Mouse (Mus musculus) adipocyte (in vitro differentiated cells): ENCODE measurements around the gene Dzip3.

ENCODE experiments used
- DNase-seq: peaks from one replicate; pipeline ENCODE4 v3.0.0-alpha.2; 2016; ENCODE audit warnings: low spot score

Gene Dzip3

DNA sequence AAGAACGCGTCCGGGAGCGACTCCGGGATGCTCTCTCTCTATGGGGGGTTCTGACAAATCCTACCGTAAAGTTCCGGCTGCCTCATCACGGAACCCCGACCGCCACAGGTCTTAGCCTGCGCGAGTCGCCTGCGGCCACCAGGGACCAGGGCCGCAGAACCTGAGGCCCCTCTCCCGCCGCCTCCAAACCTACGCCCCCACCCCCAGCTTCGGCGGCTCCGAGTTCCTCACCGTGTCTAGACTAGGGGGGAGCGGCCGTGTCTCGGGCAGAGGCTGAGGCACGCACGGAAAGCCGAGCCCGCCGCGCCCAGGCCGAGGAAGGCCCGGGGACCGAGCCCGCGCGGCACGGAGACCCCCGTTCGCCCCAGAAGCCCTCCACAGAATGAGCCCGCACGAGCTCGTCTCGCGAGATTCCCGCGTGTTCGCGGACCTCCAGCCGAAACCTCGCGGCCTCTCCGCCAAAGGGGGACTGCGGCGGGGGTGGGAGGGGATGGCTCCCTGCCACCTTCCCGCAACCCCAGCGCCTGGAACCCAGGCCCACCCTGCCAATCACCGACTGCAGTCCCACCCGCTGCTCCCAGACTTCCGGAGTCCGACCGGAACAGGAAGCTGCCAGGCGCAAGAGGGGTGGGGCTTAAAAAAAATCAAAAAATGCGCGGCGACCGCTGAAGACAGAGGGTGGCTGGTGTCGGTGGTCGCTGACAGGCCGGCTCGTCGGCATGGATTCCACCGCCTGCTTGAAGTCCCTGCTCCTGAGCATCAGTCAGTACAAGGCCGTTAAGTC lies at the start of gene Dzip3, which contains the start of gene Cip2a:
Gene Dzip3 (minus strand): TSS at position 607 of the 784 bp plus-strand sequence.
Gene Cip2a (plus strand): TSS at position 627 of the 784 bp plus-strand sequence.
- peak; percentile 89 for DNase-seq

DNA sequence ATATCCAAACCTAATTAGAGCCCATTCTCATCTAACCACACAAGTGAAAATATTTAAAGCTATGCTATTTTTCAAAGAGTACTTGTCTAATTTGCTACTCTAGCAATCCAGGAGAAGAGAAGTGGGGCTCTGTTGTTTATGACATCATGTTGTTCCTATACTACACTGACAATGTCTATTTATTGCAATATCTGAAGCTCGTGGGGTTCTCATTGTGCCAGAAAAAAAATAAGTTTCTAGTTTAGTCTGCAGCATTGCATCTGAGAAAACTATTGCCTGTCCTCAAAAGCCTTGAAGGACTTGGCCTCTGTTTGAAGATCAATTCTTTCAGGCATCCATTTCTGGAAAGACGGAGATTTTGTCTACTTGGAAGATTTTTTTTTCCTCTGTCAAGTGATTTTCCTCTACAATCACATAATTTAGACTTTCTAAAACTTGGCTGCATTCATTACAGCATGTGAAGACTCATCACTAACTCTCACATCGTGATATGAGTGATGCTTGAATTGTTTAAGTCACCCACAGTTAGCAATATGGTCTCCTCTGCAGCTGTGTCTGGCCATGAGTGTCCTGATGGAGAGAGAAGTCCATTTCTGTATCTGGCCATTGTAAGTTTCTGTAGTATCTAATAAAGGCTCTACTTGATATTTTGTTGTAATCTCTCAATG lies 46.7 kb upstream of the Dzip3 start:
- DNase-seq, result no peak

DNA sequence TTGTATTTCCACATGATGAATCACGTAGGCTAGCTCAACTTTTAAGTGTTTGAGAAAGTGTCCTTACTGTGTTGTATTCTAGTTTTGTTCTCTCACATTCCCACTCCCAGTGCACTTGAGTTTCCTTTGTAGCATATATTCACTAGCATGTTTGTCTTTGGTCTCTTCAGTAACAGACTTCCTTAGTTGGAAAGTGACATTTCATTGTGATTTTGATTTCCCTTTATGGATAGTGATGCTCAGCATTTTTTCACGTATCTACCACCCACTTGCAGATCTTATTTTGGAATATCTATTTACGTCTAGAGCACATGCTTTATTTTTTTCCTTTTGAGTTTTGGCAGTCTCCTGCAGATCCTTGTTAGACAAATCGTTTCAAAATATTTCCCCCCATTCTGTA lies 43.8 kb upstream of the Dzip3 start:
- no peak for DNase-seq

DNA sequence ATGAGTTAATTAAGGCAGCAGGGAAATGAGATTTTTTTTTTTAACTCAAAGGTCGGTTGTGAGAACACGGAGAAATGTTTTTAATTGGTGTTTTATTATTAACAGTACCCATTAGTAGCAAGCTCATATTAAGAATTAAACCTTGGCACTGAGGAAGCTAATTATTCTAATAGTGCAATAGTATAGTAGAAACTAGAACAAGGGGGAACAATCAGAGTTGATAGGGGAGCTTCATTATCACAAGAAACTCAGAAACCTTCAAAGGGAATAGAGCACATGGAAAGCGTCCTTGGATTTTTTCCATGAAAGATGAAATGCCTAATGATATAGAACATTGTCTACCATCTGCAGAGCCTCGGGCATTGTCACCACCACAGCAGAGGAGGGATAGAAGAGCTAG lies 41.9 kb upstream of the Dzip3 start:
- no peak for DNase-seq

DNA sequence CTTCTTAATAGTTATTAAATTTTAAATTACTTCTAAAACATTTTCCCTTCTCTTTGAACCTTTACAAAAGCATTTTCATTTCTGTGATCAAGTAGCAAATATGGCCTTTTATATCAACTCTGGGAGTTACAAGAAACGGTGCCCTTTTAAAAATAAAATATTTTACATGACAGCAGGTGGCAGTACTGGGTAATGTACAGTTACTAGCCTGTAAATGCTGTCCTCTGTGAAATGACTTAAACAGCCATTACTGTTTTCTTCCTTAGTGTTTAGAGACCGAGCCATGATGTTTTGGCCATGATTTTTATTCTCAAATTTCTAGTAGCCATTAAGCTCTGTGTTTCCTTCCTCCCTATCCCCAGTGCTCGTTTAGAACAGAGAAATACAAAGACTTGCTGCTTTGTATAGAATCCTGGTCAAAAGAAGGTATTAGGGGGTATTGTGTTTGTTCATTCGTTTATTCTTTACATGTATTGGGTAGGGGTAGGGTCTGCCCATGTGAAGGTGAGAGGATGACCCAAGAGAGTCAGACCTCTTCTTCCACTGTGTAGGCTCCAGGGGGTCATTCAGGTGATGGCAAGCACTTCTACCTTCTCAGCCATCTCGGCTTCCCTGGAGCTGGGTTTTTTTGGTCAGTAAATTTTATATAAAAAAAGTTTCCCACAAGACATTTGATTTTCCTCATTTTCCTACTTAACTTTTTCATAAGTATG lies 22.8 kb upstream of the Dzip3 start:
- peak; percentile 43 for DNase-seq

DNA sequence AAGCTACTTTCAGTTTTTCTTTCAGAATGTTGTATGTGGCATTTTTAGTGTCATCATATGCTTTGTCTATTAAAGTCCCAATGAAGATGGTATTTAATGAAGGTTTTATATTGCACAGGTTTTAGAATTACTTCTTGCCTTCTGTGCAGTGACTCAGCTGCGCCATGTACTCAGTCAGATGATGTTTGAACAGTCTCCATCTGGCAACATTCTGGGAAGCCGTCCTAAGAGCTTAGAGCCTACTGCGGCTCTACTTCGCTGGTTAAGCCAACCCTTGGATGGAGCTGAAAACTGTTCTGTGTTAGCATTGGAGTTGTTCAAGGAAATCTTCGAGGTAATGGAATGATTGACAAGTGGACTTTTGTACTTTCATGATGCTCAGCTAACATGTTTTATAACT lies 10.2 kb upstream of the Dzip3 start:
- DNase-seq, result no peak

DNA sequence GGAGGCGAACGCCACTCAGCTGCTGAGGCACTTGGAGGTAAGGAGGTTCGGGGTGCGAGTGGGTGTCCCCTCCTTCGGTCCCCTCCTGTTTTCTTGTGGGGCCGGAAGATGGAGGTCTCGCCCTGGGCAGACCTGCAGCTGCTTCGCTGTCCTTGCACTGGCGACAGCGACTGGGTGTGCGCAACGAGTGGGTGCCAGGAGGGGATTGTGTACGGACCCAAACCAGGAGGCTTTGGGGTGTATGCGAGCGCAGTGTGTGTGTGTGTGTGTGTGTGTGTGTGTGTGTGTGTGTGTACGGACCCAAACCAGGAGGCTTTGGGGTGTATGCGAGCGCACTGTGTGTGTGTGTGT lies 353 bp upstream of the Dzip3 start:
- DNase-seq, result no peak

DNA sequence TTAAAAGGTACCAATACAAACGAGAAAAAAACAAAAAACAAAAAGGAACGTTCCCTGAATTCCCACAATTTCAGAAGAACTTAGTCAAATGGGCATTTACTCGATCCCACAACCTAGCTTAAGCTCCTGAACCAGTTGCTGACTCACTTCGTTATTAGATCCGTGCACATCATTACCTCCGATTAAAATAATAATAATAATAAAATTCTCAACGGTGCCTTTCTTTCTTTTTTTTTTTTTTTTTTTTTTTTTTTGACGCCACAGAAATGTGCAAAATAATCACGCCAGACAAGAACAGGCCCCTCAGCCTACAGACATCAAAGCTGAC lies 770 bp downstream of the Dzip3 start:
- DNase-seq, result no peak

DNA sequence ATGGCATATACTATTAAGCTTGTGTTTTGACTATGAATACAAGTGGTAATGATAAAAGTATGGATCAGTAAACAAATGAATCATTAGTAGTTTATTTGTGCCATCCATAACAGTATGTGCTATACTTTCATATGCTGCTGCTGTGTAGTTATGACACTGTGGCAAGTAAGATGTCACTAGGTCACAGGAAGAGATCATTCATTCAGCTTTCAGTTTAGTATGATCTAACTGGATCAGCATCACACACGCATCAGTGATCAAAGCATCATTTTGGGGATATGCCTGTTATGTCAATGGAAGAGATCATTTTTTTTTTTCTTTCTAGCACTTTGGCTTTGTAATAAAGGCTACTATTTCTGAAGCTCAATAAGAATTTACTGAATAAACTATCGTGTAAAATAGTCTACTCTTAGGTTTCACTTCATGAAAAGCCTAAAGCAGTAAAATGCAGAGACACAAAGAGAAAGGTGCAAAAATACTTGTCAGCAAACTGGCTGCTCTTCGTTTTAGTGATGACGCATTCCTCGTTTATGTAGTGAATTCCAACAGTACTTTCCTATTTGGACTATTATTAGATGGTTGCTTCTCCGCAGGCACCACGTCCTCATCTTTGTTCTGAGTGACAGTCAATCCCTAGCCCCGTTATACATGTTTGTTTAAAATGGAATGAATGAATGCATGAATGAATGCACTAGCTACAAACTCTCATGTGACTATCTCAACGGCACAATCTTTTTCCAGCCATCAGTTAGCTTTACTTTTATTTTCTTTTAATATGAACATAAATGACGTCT lies 1.3 kb downstream of the Dzip3 start:
- peak; percentile 39 for DNase-seq

DNA sequence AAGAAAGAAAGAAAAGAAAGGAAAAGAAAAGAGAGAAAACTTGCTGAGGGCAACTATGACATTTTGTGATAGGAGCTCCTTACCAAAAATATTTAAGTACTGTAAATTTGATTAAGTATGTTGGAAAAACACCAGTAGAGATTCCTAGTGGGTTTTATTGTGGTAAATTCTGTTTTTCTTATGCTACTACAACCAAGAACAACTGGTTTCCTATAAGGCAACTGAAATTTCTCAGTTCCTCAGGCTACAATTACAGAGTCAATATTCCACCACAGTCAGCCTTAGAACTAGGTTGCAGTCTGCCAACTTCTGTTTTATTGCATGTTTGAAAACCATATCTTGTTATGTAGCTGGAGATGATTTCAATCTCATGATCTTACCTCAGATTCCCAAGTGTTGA lies 4.3 kb downstream of the Dzip3 start:
- DNase-seq, result no peak

DNA sequence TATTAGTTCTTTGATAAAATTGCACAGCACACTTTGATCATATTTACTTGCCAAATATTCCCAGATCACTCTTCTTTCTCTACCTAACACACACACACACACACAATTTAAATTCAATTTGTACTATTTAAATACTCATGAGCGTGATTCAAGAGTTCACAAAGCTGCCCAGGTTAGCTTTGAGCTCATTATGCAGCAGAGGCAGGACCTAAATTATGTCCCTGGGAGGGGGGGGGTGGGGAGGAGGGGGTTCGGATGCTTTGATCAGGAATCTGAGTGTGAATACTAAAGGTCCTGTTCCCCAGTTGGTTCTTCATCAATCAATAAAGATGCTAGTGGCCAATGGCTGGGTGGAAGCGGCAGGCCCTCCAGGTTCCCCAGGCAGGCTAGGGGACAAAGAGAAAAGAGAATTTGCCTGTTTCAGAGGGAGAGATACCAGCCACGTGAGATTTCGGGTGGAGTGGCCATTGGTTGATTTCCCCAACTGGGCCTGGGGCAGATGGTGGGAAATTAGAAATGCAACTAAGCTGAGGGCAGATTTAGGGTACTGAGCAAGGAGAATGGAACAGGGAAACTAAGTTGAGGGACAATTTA lies 8.8 kb downstream of the Dzip3 start:
- no peak for DNase-seq

DNA sequence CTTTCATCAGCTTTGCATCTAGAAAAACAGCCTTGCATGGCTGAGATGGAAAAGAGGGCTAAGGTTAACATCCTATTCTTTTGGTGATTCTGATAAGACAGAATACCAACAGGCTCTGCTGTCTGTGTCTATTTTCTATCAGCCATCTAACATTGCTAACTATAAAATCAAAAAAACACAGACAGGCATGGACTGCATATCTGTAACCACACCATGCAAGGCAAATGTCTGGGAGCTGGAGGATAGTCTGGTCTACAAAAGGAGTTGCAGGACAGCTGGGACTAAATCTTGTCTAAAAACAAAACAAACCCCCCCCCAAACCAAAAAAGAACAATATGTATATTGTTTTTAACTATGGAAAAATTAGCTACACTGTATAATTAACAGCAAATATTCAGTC lies 14.0 kb downstream of the Dzip3 start:
- no peak for DNase-seq

DNA sequence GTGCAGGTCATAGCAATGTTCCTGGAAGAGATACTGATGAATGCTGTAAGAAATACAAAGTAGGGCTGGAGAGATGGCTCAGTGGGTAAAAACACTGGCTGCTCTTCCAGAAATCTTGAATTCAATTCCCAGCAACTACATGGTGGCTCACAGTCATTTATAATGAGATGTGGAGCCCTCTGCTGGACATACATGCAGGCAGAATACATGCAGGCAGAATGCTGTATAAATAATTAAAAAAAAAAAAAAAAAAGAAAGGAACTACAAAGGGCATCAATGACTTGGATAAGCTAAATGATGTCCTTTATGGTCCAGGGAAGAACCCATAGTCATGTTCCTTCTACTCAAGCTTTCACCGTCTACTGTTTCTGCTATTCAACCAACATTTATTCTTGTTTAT lies 20.4 kb downstream of the Dzip3 start:
- DNase-seq, result peak; percentile 44

DNA sequence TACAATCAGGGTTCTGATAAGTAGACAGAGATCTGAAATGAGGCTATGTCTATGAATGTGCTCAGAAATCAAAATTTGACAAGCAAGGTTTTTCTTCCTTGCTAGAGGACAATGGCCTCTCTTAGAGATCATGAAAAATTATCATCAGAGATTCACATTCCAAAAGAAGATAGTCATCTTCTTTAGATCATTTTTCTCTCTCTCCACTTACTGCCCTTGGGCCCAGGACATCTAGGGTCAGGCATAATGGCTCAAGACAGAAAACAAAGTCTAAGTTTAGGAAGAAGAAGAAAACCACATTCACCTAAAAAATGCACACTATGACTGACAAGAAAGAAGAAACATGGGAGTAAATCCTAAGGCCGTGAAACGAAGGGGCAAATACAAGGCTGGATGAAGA lies 21.0 kb downstream of the Dzip3 start:
- DNase-seq, result no peak

DNA sequence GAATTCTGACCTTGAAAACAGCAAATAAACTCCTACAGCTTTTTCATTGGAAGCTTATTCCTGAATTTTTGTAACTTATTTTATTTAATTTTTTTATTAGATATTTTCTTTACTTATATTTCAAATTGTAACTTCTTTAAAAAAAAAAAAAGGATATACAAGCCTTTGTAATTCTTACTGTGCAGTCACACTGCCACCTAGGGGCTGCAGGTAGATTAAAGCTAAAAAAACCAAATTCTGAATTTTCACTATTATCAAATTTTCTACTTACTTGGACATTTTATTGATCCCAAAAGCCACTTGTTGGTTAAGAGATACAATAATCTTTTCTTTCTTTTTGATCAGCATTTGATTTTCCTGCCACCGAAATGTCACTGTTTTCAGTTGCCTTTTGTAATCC lies 52.2 kb downstream of the Dzip3 start:
- peak; percentile 58 for DNase-seq

DNA sequence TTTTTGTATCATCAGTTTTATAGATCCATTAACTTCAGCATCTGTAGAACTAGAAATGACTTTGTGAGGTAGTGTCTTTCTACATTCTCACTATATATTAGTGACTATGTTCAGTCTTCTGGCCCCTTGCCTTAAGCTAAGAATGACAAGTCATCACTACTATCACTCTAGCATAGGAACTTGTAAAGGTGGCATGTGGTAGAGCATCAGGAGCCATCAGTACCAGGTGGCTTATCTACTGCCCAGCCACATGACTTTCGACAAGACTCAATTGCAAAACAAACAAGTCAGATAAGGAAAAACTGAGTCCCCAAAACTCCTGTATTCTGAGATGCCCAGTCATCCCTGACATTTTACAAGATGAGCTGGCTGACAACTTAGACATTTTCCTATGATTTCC lies 70.2 kb downstream of the Dzip3 start:
- DNase-seq, result no peak

DNA sequence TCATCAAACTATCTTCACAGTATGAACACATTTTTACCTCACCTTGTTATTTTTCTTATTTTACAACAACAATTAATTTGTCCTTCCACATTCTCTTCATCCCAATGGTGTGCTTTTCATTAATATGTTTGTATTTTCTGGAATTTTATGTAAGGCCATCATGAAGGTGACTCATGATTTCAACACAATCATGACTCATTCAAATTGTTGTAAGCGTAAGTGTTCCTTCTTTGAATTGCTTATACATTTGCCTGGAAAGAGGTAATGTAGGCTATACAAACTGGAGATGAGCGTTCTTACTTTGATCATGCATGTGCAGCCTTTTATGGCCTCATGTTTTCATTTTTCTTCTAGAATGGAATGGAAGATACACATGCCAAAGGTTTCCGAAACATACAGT lies 80.8 kb downstream of the Dzip3 start:
- DNase-seq, result no peak

DNA sequence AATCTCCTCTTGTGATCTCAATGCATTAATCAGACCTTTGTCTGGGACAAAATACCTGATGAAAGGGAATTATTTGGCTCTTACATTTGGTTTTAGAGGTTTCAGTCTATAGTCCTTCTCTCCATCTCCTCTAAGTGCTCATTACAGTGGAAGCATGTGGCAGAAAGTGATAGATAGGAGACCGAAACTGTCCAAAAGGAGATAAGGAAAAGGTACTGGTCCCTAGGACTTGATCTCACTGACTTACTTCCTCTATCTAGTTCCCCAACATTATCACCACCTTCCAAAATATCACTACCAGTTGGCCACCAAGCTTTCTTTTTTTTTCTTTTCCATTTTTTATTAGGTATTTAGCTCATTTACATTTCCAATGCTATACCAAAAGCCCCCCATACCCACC lies 82.8 kb downstream of the Dzip3 start:
- no peak for DNase-seq

DNA sequence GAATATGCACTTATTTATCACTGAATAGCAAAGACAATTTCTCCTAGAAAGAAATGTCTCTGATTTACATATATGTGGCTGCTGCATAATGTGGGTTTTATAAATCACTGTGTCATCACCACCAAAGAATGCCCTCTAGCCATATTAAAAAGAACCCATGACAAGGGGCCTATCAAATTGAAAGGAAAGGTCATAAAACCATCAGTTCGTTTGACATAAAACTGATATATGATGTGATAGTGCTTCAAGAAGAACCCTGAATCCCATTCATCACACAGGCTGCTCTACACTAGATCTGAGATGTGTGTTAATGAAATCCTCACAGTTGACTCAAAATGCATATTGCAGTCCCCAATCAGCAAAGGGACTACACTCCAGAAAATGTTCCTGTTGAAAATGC lies 94.1 kb downstream of the Dzip3 start:
- DNase-seq, result no peak

DNA sequence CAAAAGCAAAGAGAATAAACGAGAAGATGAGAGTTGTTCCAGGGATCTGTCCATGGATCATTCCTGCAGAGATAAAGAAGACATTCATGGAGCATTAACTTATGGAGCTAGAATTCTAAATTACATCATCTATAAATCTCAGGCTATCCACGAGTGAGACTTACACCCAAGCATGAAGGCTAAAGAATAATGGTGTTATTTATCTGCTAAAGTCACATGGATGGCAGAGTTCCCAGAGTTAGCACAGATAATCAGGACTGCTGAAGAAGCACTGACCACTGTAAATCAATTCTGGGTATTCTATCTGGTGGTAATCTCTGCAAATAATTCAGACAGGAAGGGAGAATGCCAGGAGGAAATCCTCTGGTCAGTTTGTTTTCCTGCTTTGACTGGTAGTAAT lies 103.2 kb downstream of the Dzip3 start:
- peak; percentile 8 for DNase-seq
